Mouse (Mus musculus) lung, postnatal 0 days (tissue): ENCODE data around the gene Fbxo33.

ENCODE experiments used
- CTCF ChIP-seq: IDR thresholded peaks from 2 replicates; pipeline ENCODE4 v1.5.1; 2016; ENCODE audit warnings: antibody characterized with exemption, mild to moderate bottlenecking
- EP300 ChIP-seq: IDR thresholded peaks from 2 replicates; pipeline ENCODE4 v1.6.1; 2016; ENCODE audit warnings: antibody characterized with exemption, mild to moderate bottlenecking, control low read depth

DNA sequence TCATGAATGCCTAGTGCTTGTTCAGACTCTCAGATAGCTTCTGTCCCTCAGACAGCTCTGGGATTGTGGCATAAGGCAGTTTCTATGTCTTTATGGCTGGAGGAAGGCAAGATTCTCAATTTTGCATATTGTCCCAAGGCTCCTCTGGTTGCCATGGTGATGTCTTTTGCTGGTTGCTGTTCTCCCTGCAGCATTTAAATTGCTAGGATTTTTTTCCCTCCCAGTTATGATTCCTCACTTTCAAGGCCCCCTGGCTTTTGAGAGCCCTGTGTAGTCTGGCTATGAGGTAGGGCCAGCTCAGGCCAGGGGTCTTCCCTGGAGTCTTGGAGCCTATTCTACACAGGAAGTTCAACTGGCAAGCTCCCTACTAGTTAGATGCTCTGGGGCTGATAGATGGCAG is 40.8 kb upstream of the Fbxo33 start:
- no peak for TF ChIP-seq CTCF
- no peak for TF ChIP-seq EP300
